Mouse (Mus musculus): ENCODE data around the gene Cdc37. TPM values are rescaled to one million over a fixed set of nuclear protein-coding genes. Genes with fewer than 3 reads are reported as not detected.

Cdc37 gene
- polyA plus RNA-seq, 1 experiment = 72.6 TPM

DNA sequence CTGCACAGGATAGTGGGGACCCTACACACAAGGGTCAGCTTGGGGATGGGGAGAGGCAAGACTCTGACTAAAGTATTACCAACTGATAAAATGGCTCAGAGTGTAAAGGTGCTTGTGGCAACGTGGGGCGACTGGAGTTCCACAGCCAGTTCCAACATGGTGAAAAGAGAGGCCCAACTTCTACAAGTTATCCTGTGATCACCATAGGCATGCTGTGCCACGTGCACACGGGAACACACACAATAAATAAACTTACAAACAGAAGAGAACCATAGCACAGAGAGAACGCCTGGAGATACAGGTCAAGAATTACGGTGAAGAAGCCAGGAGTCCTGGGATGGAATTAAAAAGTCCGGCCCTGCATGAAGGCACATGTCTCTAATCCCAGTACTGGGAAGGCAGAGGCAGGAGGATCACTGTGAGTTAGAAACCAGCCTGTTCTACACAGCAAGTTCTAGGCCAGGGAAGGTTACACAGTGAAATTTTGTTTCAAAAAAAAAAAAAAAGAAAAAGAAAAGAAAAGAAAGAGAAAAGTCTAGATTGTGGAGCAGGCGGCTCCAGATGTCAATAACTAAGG is 617 bp downstream of the Cdc37 start:
- TF ChIP-seq CTCF (conservative IDR thresholded peaks at IDR 0.05; ENCODE audit: insufficient read depth, insufficient read length, low read depth, low read length) (no peak), POLR2A (IDR thresholded peaks at IDR 0.05; ENCODE audit: low read depth, low read length) (no peak)
- 3% methylated on average over 8 of the region's 8 CpGs for WGBS
- H3K36me3 ChIP-seq (ENCODE audit: control insufficient read depth, insufficient read depth, low read length) = no peaks in the 10 kb centered on the region
- H3K4me3 ChIP-seq (ENCODE audit: insufficient read depth, low read depth, low read length) = peak overlapping the region; percentile 88
- DNase-seq = no peak
- peaks cover 16% of the 10 kb centered on the region; the same call in 1 of the 2 replicates for H3K4me1 ChIP-seq (ENCODE audit: control insufficient read depth, insufficient read depth, low read length)
- H3K27ac ChIP-seq (ENCODE audit: insufficient read depth, low read depth, low read length) = no peak overlapping the region
- H3K27me3 ChIP-seq (replicated peaks; ENCODE audit: control insufficient read depth, insufficient read depth, low read length) = no peaks in the 10 kb centered on the region

DNA sequence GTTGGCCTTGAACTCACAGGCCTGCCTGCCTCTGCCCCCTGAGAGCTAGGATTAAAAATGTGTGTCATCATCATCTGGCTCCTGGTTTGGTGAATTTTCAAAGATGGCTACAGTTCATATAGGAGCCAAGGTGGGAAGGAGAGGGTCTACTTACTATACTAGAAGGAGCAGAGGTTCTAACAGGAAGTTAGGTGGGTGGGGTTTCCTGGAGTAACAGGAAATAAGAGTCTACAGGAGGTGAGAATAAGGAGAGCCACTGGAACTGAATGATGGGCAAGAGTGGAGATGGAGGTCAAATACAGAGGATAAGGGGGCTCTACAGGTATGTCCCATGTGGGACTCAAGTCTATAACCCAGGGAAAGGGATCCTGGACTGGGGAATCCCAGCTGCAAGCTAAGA is 1.4 kb downstream of the Cdc37 start:
- no peaks in the 10 kb centered on the region for H3K36me3 ChIP-seq (ENCODE audit: control insufficient read depth, insufficient read depth, low read length)
- H3K27ac ChIP-seq (ENCODE audit: insufficient read depth, low read depth, low read length) = no peak overlapping the region
- H3K27me3 ChIP-seq (replicated peaks; ENCODE audit: control insufficient read depth, insufficient read depth, low read length) = no peaks in the 10 kb centered on the region
- no peak for DNase-seq
- TF ChIP-seq CTCF (conservative IDR thresholded peaks at IDR 0.05; ENCODE audit: insufficient read depth, insufficient read length, low read depth, low read length) (no peak), POLR2A (IDR thresholded peaks at IDR 0.05; ENCODE audit: low read depth, low read length) (no peak)
- no peak overlapping the region; the same call in 1 of the 2 replicates for H3K4me3 ChIP-seq (ENCODE audit: insufficient read depth, low read depth, low read length)
- H3K4me1 ChIP-seq (ENCODE audit: control insufficient read depth, insufficient read depth, low read length) = peaks cover 16% of the 10 kb centered on the region; the same call in 1 of the 2 replicates

DNA sequence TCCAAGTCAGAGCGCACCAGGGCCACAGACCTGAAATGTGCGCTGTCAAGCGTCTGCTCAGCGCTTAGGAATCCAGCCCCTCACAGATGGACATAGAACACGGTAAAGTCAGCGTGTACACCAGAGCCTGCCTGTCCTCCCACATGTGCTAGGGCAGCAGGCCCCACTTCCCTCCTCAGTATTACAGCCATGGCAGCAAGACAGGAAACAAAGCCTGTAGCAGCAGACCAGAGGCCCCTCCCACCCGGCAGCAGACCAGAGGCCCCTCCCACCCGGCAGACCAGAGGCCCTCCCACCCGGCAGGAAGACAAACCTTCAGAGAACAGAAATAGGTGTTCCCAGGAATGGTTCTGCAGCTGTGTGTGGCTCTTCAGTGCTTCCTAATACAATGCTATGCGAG is 3.1 kb downstream of the Cdc37 start:
- no peak overlapping the region for H3K4me3 ChIP-seq (ENCODE audit: insufficient read depth, low read depth, low read length)
- H3K27ac ChIP-seq (ENCODE audit: insufficient read depth, low read depth, low read length) = no peak overlapping the region
- DNase-seq = peak; percentile 51
- 24% methylated on average over 10 of the region's 10 CpGs for WGBS
- TF ChIP-seq CTCF (conservative IDR thresholded peaks at IDR 0.05; ENCODE audit: insufficient read depth, insufficient read length, low read depth, low read length) (no peak), POLR2A (IDR thresholded peaks at IDR 0.05; ENCODE audit: low read depth, low read length) (no peak)
- H3K4me1 ChIP-seq (ENCODE audit: control insufficient read depth, insufficient read depth, low read length) = peaks cover 16% of the 10 kb centered on the region; the same call in 1 of the 2 replicates
- no peaks in the 10 kb centered on the region; the same call in none of the 2 replicates for H3K36me3 ChIP-seq (ENCODE audit: control insufficient read depth, insufficient read depth, low read length)
- no peaks in the 10 kb centered on the region for H3K27me3 ChIP-seq (replicated peaks; ENCODE audit: control insufficient read depth, insufficient read depth, low read length)

DNA sequence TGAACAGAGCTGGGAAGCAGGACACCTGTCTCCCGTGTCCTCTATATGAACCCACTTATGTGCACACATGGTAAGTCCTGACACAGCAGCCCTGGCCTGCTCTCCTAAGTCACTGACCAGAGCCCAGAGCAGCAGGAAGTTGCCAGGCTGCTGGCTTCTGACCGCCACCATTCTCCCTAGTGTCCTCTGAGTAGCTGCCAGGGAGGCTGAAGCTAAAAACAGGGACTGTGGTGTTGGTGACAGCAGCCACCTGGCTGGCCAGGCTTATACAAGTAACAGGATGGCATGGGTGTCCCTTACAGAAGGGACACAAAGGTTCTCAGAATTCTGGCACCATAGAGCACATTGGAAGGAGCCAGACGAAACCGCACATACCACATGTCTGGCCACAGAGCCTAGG is 4.4 kb downstream of the Cdc37 start:
- 86% methylated on average over 4 of the region's 4 CpGs for WGBS
- Histone ChIP-seq H3K36me3 (ENCODE audit: control insufficient read depth, insufficient read depth, low read length) (no peaks in the 10 kb centered on the region; the same call in none of the 2 replicates), H3K27me3 (replicated peaks; ENCODE audit: control insufficient read depth, insufficient read depth, low read length) (no peaks in the 10 kb centered on the region), H3K27ac (ENCODE audit: insufficient read depth, low read depth, low read length) (no peak overlapping the region), H3K4me1 (ENCODE audit: control insufficient read depth, insufficient read depth, low read length) (peaks cover 16% of the 10 kb centered on the region; the same call in 1 of the 2 replicates), H3K4me3 (ENCODE audit: insufficient read depth, low read depth, low read length) (no peak overlapping the region)
- DNase-seq = no peak
- TF ChIP-seq CTCF (conservative IDR thresholded peaks at IDR 0.05; ENCODE audit: insufficient read depth, insufficient read length, low read depth, low read length) = no peak
- no peak for TF ChIP-seq POLR2A (IDR thresholded peaks at IDR 0.05; ENCODE audit: low read depth, low read length)

DNA sequence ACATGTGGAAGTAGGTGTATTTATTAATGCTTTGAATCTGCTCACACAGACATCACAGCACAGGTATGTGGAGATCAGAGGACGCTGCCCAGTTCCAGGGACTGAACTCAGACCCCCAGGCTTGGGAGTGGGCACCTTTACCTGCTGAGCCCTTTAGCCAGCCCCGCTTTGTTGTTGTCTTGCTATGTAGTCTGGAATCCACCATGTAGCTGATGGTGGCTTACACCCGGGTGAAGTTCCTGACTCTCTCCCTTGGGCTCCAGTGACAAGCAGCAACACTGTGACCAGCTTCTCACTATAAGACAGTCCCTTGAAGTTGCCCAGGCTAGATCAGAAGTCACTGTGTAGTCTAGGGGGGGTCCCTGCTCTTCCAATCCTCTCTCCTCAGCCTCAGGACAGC is 5.4 kb downstream of the Cdc37 start:
- H3K4me3 ChIP-seq (ENCODE audit: insufficient read depth, low read depth, low read length) = no peak overlapping the region
- WGBS = 92% methylated on average over 3 of the region's 3 CpGs
- H3K36me3 ChIP-seq (ENCODE audit: control insufficient read depth, insufficient read depth, low read length) = no peaks in the 10 kb centered on the region; the same call in none of the 2 replicates
- H3K27ac ChIP-seq (ENCODE audit: insufficient read depth, low read depth, low read length) = no peak overlapping the region
- no peak for DNase-seq
- H3K4me1 ChIP-seq (ENCODE audit: control insufficient read depth, insufficient read depth, low read length) = peaks cover 16% of the 10 kb centered on the region; the same call in 1 of the 2 replicates
- no peak for TF ChIP-seq POLR2A (IDR thresholded peaks at IDR 0.05; ENCODE audit: low read depth, low read length)
- no peak for TF ChIP-seq CTCF (conservative IDR thresholded peaks at IDR 0.05; ENCODE audit: insufficient read depth, insufficient read length, low read depth, low read length)
- no peaks in the 10 kb centered on the region for H3K27me3 ChIP-seq (replicated peaks; ENCODE audit: control insufficient read depth, insufficient read depth, low read length)

DNA sequence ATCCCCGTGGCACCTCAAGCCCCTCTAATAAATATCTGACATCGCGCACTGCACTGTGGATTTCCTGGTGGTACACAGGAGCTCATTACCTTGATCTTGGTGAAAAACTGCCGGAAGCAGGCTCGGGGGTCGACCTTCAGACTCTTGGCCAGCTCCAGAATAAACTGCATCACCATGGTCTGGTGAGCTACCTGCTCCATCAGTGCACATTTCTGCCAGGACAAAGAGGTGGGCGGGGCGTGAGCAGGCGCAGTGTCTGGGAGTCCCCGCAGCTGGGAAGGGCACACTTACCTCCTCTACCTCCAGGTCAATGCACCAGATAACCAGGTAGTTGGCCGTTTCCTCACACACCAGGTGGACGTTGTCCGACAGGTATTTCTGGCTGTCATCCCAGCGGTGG is 7.9 kb downstream of the Cdc37 start:
- no peak overlapping the region for H3K4me3 ChIP-seq (ENCODE audit: insufficient read depth, low read depth, low read length)
- no peaks in the 10 kb centered on the region for H3K27me3 ChIP-seq (replicated peaks; ENCODE audit: control insufficient read depth, insufficient read depth, low read length)
- no peak for TF ChIP-seq POLR2A (IDR thresholded peaks at IDR 0.05; ENCODE audit: low read depth, low read length)
- no peak for TF ChIP-seq CTCF (conservative IDR thresholded peaks at IDR 0.05; ENCODE audit: insufficient read depth, insufficient read length, low read depth, low read length)
- DNase-seq = no peak
- no peaks in the 10 kb centered on the region; the same call in none of the 2 replicates for H3K36me3 ChIP-seq (ENCODE audit: control insufficient read depth, insufficient read depth, low read length)
- no peak overlapping the region for H3K27ac ChIP-seq (ENCODE audit: insufficient read depth, low read depth, low read length)
- H3K4me1 ChIP-seq (ENCODE audit: control insufficient read depth, insufficient read depth, low read length) = peaks cover 1% of the 10 kb centered on the region; the same call in 1 of the 2 replicates
- 82% methylated on average over 14 of the region's 14 CpGs for WGBS

DNA sequence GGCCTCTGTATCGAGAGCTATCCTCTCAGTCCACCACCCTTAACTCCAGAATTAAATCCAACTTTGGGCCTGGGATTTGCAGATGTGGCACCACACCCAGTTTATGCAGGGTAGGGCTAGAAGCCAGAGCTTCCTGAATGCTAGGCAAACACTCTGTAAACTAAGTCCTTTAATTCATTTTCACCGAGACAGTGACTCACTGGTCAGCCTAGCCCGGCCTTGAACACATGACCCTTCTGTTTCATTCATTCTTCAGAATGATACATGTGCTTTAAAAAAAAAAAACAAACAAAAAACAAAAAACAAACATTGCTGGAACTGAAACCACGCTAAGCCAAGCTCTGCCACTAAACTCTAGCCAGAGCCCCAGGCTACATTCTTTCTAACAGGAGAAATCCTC is 11.4 kb downstream of the Cdc37 start:
- H3K4me3 ChIP-seq (ENCODE audit: insufficient read depth, low read depth, low read length) = no peak overlapping the region
- no peak overlapping the region for H3K27ac ChIP-seq (ENCODE audit: insufficient read depth, low read depth, low read length)
- H3K4me1 ChIP-seq (ENCODE audit: control insufficient read depth, insufficient read depth, low read length) = peaks cover 6% of the 10 kb centered on the region
- H3K27me3 ChIP-seq (replicated peaks; ENCODE audit: control insufficient read depth, insufficient read depth, low read length) = no peaks in the 10 kb centered on the region
- 70% methylated on average over 4 of the region's 4 CpGs for WGBS
- DNase-seq = no peak
- no peak for TF ChIP-seq CTCF (conservative IDR thresholded peaks at IDR 0.05; ENCODE audit: insufficient read depth, insufficient read length, low read depth, low read length)
- no peak for TF ChIP-seq POLR2A (IDR thresholded peaks at IDR 0.05; ENCODE audit: low read depth, low read length)
- H3K36me3 ChIP-seq (ENCODE audit: control insufficient read depth, insufficient read depth, low read length) = no peaks in the 10 kb centered on the region; the same call in none of the 2 replicates
